Mouse (Mus musculus) CH12.LX (cell line): ENCODE data around the gene Timm10. TPM values are rescaled to one million over a fixed set of nuclear protein-coding genes. Genes with fewer than 3 reads are reported as not detected.

Experiments
- DNase-seq: peaks from one replicate; pipeline ENCODE4 v3.0.0-alpha.2; 2013; ENCODE audit errors: extremely low read depth
- H3K27ac ChIP-seq: 2 replicates; pipeline ENCODE4 v1.5.1; 2012; ENCODE audit warnings: low read depth, mild to moderate bottlenecking, control low read depth, moderate library complexity; ENCODE audit not compliant: insufficient read depth
- H3K27me3 ChIP-seq: replicated peaks from 2 replicates; pipeline ENCODE3; 2012; ENCODE audit warnings: inconsistent platforms
- H3K36me3 ChIP-seq, 2 experiments: replicated peaks in 1 of 2; 2 replicates each; pipeline versions ENCODE3 to v1.6.1; 2012; ENCODE audit warnings: inconsistent platforms in 1 of 2, low read length in 1 of 2, mild to moderate bottlenecking in 1 of 2, mixed read lengths in 1 of 2, moderate library complexity in 1 of 2; ENCODE audit not compliant: control insufficient read depth in 1 of 2, insufficient read depth in 1 of 2
- H3K4me1 ChIP-seq, 2 experiments: 2 replicates each; pipeline ENCODE4 v1.6.1; 2012; ENCODE audit warnings: inconsistent platforms in 1 of 2, moderate library complexity in 1 of 2; ENCODE audit not compliant: insufficient read depth in 2 of 2, control insufficient read depth in 1 of 2
- H3K4me2 ChIP-seq: 2 replicates; pipeline ENCODE4 v1.6.1; 2012; ENCODE audit warnings: low read depth, mild to moderate bottlenecking, control low read depth; ENCODE audit not compliant: poor library complexity, insufficient read depth, severe bottlenecking
- H3K4me3 ChIP-seq, 3 experiments: fragments of 150-350 bp in 1 of 3; sonication (generic) in 1 of 3; replicated peaks in 1 of 3; 2 replicates each; pipeline versions ENCODE3 to v1.5.1; 2011 to 2012; ENCODE audit warnings: low read depth in 2 of 3, low read length in 2 of 3, mild to moderate bottlenecking in 2 of 3, moderate library complexity in 2 of 3, control low read depth in 1 of 3, improper control_type of control experiment in 1 of 3, inconsistent platforms in 1 of 3, mixed read lengths in 1 of 3; ENCODE audit not compliant: poor library complexity in 1 of 3
- H3K79me2 ChIP-seq: replicated peaks from 2 replicates; pipeline ENCODE4 v1.6.1; 2012; ENCODE audit warnings: mild to moderate bottlenecking, moderate library complexity; ENCODE audit not compliant: control insufficient read depth, poor library complexity, insufficient read depth, severe bottlenecking; ENCODE audit errors: extremely low read depth
- H3K9ac ChIP-seq: 2 replicates; pipeline ENCODE4 v1.6.1; 2012; ENCODE audit warnings: low read depth, mild to moderate bottlenecking, control low read depth, moderate library complexity; ENCODE audit not compliant: insufficient read depth
- H3K9me3 ChIP-seq: replicated peaks from 2 replicates; pipeline ENCODE3; 2012; ENCODE audit warnings: low read length, inconsistent platforms, mixed read lengths
- BHLHE40 ChIP-seq: IDR thresholded peaks from 2 replicates; pipeline ENCODE4 v1.6.1; 2011; ENCODE audit warnings: mild to moderate bottlenecking, low read depth, low read length, improper control_type of control experiment
- CTCF ChIP-seq, 2 experiments: IDR thresholded peaks in 1 of 2; conservative IDR thresholded peaks in 1 of 2; 2 replicates each; pipeline ENCODE4 v1.5.1; 2011 to 2012; ENCODE audit warnings: low read depth in 2 of 2, low read length in 2 of 2, improper control_type of control experiment in 1 of 2, inconsistent platforms in 1 of 2, mild to moderate bottlenecking in 1 of 2, moderate library complexity in 1 of 2
- ELF1 ChIP-seq: IDR thresholded peaks from 2 replicates; pipeline ENCODE4 v1.6.1; 2014; ENCODE audit warnings: low read depth, mild to moderate bottlenecking, inconsistent platforms, low read length, improper control_type of control experiment
- EP300 ChIP-seq: IDR thresholded peaks from 2 replicates; pipeline ENCODE4 v1.6.1; 2011; ENCODE audit warnings: low read length, improper control_type of control experiment
- HCFC1 ChIP-seq: IDR thresholded peaks from 2 replicates; pipeline ENCODE4 v1.6.1; 2012; ENCODE audit warnings: low read depth, mild to moderate bottlenecking, inconsistent platforms, low read length, improper control_type of control experiment
- IRF4 ChIP-seq: IDR thresholded peaks from 2 replicates; pipeline ENCODE4 v1.6.1; 2014; ENCODE audit warnings: low read depth, mild to moderate bottlenecking, inconsistent platforms, low read length, improper control_type of control experiment
- MXI1 ChIP-seq: IDR thresholded peaks from 2 replicates; pipeline ENCODE4 v1.6.1; 2011; ENCODE audit warnings: mild to moderate bottlenecking, low read depth, low read length, improper control_type of control experiment
- MYC ChIP-seq: IDR thresholded peaks from 2 replicates; pipeline ENCODE4 v1.6.1; 2011; ENCODE audit warnings: low read depth, mild to moderate bottlenecking, improper control_type of control experiment, low read length
- PAX5 ChIP-seq: IDR thresholded peaks from 2 replicates; pipeline ENCODE4 v1.6.1; 2012; ENCODE audit warnings: low read length, inconsistent platforms, mixed read lengths
- RCOR1 ChIP-seq: conservative IDR thresholded peaks from 2 replicates; pipeline ENCODE4 v1.6.1; 2012; ENCODE audit warnings: low read depth, mild to moderate bottlenecking, inconsistent platforms, low read length, improper control_type of control experiment
- UBTF ChIP-seq: IDR thresholded peaks from 2 replicates; pipeline ENCODE4 v1.6.1; 2012; ENCODE audit warnings: low read depth, mild to moderate bottlenecking, inconsistent platforms, low read length, improper control_type of control experiment, moderate library complexity
- ZKSCAN1 ChIP-seq: IDR thresholded peaks from 2 replicates; pipeline ENCODE4 v1.6.1; 2012; ENCODE audit warnings: low read depth, inconsistent platforms, low read length, improper control_type of control experiment, borderline replicate concordance
- ZNF384 ChIP-seq: IDR thresholded peaks from 2 replicates; pipeline ENCODE4 v1.6.1; 2012; ENCODE audit warnings: low read depth, low read length, improper control_type of control experiment, inconsistent platforms
- dilution Hi-C: fragments of 300-500 bp; cut with MboI; formaldehyde crosslinking; loops from 2 replicates; pipeline ENCODE4 v1.14.3; 2020; ENCODE audit warnings: low sequenced_read_pairs; ENCODE audit not compliant: extremely low pct_unique_long_range_greater_than_20kb, extremely low pct_ligation_motif_present
- in situ Hi-C: fragments of 300-500 bp; cut with MboI; formaldehyde crosslinking; loops from 3 replicates; pipeline ENCODE4 v1.14.3; 2019; ENCODE audit warnings: low sequenced_read_pairs, low pct_ligation_motif_present, low pct_unique_long_range_greater_than_20kb, mixed read lengths
- polyA plus RNA-seq: library from polyadenylated mRNA; unstranded; fragments of >175 nt; gene quantifications from 2 replicates; pipeline ENCODE4 v1.2.1, GENCODE M21; 2012; ENCODE audit warnings: low read depth; ENCODE audit not compliant: insufficient read length
- total RNA-seq, 2 experiments: library from RNA; depleted of rRNA; stranded (reverse); fragments of 300-350 nt in 1 of 2; fragments of >200 nt in 1 of 2; gene quantifications; 2 replicates each; pipeline ENCODE4 v1.2.3; 2012 to 2014

Gene Timm10
- total and polyA plus RNA-seq, 3 experiments, result 77.7 to 115 (median 81.2) TPM

DNA sequence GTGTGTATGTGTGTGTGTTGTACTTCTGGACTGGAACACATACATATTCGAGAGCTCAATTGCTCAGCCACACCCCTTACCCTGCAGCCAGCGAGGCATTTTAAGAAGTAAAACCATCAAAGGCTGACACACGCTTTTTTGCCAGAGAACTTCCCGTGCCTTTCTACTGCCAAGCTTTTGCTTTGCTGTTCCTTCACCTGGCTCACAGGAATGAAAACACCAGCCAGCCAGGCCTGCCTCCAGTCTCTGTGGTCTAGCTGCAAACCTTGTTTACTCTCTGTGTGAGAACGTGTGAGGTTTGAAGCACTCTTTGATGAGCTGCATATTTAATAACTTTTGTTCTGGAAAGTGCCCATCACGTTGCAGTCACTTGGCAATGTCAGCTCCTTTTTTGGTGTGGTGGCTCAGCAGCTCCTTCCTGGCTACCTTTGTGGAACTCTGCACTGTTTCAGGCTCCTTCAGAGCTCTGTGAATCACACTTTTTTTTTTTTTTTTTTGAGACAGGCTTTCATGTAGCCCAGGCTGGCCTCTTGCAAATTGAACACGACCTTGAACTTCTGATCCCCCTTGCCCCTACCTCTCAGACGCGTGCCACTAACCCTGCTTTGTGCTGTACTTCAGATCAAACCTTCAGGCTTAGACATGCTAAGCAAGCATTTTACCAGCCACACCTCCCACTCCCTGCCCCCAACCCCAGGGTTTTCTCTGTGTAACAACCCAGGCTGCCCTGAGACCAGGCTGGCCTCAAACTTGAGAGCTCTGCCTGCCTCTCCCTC, 11.2 kb downstream of the Timm10 start:
- Histone ChIP-seq H3K79me2 (no peaks in the 10 kb centered on the region), H3K27ac (no peak overlapping the region), H3K9ac (no peak overlapping the region), H3K27me3 (no peaks in the 10 kb centered on the region)
- no peak for TF ChIP-seq ZKSCAN1
- TF ChIP-seq ZNF384, result peak; percentile 25; the same call in 1 of the 2 replicates
- TF ChIP-seq RCOR1, result no peak
- TF ChIP-seq ELF1, result no peak
- TF ChIP-seq IRF4, result no peak
- TF ChIP-seq MXI1, result 0 out of 2 replicates have a peak, but pooled peaks have one; percentile 2
- TF ChIP-seq UBTF, result no peak
- TF ChIP-seq BHLHE40, result peak; percentile 40; the same call in 1 of the 2 replicates
- TF ChIP-seq HCFC1, result no peak
- TF ChIP-seq, all 38 proteins: peak for 3
- peaks cover 7% of the 10 kb centered on the region for H3K9me3 ChIP-seq
- H3K36me3 ChIP-seq, result peaks cover 0 to 3% of the 10 kb centered on the region in 2 experiments
- H3K4me2 ChIP-seq, result peak overlapping the region; percentile 70; the same call in 1 of the 2 replicates
- no peak for DNase-seq
- peaks cover 16 to 27% of the 10 kb centered on the region in 2 experiments for H3K4me1 ChIP-seq
- in situ Hi-C loops (no loop called here), dilution Hi-C loops (no loop called here)
- H3K4me3 ChIP-seq, result peak overlapping the region in 1 of 3 experiments; percentile 33

DNA sequence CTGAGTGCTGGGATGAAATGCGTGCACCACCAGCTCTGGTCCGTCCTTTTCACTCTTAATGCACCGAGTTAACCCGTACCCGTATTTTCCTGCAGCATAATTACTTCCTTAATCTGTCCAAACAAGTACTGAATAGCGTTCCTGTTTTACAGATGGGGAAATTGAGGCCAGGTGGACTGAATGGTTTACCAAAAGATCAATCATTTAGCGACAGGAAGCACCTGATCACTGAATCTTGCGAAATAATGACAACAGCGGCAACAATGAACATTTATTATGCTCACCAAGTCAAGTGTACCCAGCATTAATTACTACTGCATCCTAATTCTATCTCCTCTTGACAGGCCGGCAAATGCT, 11.8 kb downstream of the Timm10 start, which contains the start of gene Slc43a1:
TSS of gene Slc43a1 (plus strand) at position 258 of the 357 bp plus-strand sequence.
- Histone ChIP-seq H3K36me3 (peaks cover 0 to 2% of the 10 kb centered on the region in 2 experiments), H3K27me3 (no peaks in the 10 kb centered on the region), H3K4me3 (peak within 1 kb of the TSS in 2 of 3 experiments; percentile 20 to 56), H3K79me2 (no peaks in the 10 kb centered on the region), H3K4me1 (peaks cover 16 to 27% of the 10 kb centered on the region in 2 experiments), H3K9me3 (peaks cover 7% of the 10 kb centered on the region), H3K4me2 (peak within 1 kb of the TSS; percentile 70), H3K27ac (no peak within 1 kb of the TSS), H3K9ac (no peak within 1 kb of the TSS; the same call in 1 of the 2 replicates)
- no peak for DNase-seq
- no peak for TF ChIP-seq MYC
- no peak for TF ChIP-seq CTCF (conservative IDR thresholded peaks at IDR 0.05 in 1 of 2, IDR thresholded peaks at IDR 0.05 in 1 of 2; ENCODE audit: low read depth in 2 of 2, low read length in 2 of 2)
- no peak for TF ChIP-seq PAX5
- TF ChIP-seq EP300, result 0 out of 2 replicates have a peak, but pooled peaks have one; percentile 12
- in situ Hi-C loops (no loop called here), dilution Hi-C loops (no loop called here)
